Mouse (Mus musculus) embryonic fibroblast, embryonic 13.5 days (primary cell): ENCODE measurements around the gene Slc9a3r2.

ENCODE experiments used
- CTCF ChIP-seq: IDR thresholded peaks from 2 replicates; pipeline ENCODE4 v1.5.1; 2011; ENCODE audit warnings: mild to moderate bottlenecking, control low read depth, low read length, moderate library complexity, borderline replicate concordance; ENCODE audit not compliant: insufficient read depth
- POLR2A ChIP-seq: IDR thresholded peaks from 2 replicates; pipeline ENCODE4 v1.6.1; 2011; ENCODE audit warnings: low read depth, mild to moderate bottlenecking, control low read depth, low read length, moderate library complexity

GRCm38 (mm10) chr17:24651835-24652234, 1.7 kb upstream of the Slc9a3r2 start:
- TF ChIP-seq CTCF = no peak
- no peak for TF ChIP-seq POLR2A
